Mouse (Mus musculus): ENCODE results near the gene Sun2.

GRCm38 (mm10) chr15:79751772-79752171 lies 9.4 kb upstream of the Sun2 start:
- TF ChIP-seq CTCF (IDR thresholded peaks at IDR 0.05; ENCODE audit: low read depth) (no peak), EP300 (IDR thresholded peaks at IDR 0.05; ENCODE audit: low read depth) (no peak)

Measured in liver, postnatal 0 days (tissue).